ENCODE assay signal across 13 mouse cellular contexts in the genomic region with DNA sequence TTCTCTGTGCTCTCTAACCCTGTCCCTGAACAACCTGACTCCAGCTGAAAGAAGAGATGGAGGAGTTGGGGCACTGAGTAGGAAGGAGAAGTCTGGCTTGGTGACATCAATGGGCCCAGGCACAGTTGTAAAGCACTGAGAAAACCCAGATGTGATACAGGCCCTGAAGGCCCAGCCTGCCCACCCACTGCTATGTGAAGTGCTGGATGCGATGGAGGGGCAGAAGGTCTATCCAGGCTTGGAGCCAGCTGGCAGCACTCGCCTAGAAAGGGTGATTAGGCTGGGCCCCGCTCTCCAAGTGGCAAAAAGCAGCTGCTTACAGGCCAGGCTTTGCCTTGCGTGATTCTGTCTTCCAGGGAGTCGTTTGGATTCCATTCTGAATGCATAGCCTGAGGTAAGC. TPM values are rescaled to one million over a fixed set of nuclear protein-coding genes. Genes with fewer than 3 reads are reported as not detected.
A peak's percentile ranks its signal among the peaks of the same experiment; 100 is the strongest.
DNase-seq lines count a peak whose midpoint lies in the region; ATAC-seq and TF ChIP-seq lines count a peak whose summit lies in the region.
"Had no signal": no experiment of that assay in that cellular context is flagged by ENCODE, and none has a peak within 500 bp of the region (broad histone marks: within the 10 kb centered on the region; RNA-seq: fewer than 3 reads in every experiment).

No protein-coding gene starts in this region.

- peak; percentile 44; the same call in 1 of the 2 replicates for ATAC-seq in forebrain, embryonic 14.5 days
- ATAC-seq in forebrain, embryonic 12.5 days (ENCODE audit: low FRiP score) = no peak
- ATAC-seq in neural tube, embryonic 13.5 days (ENCODE audit: low read depth) = peak; percentile 40; the same call in 1 of the 2 replicates
- ATAC-seq in neural tube, embryonic 15.5 days (ENCODE audit: low FRiP score) = no peak
- peak; percentile 62 for ATAC-seq in hindbrain, postnatal 0 days
- no peak for ATAC-seq in megakaryocyte progenitor cell, adult 5-6 weeks (replicated peaks; ENCODE audit: poor library complexity)
- ATAC-seq: CD4-positive, CD25-positive, alpha-beta regulatory T cell, adult 4 months; inflammation-experienced regulatory T-cells, adult 6 months had no signal

- DNase-seq in forebrain, embryonic 14.5 days (ENCODE audit: low spot score) = peak; percentile 42
- peak; percentile 42 for DNase-seq in kidney, postnatal 10 days
- no peak for DNase-seq in kidney, adult 11 months
- DNase-seq in hindbrain, postnatal 0 days (ENCODE audit: low spot score) = peak; percentile 68
- DNase-seq: adrenal gland, postnatal 36 days; gastrocnemius, postnatal 14 days; liver, embryonic 13.5 days had no signal

- no peaks in the 10 kb centered on the region for H3K4me1 ChIP-seq in forebrain, embryonic 14.5 days (ENCODE audit: control insufficient read depth, insufficient read depth, low read length)
- no peaks in the 10 kb centered on the region for H3K4me1 ChIP-seq in forebrain, embryonic 12.5 days
- H3K4me1 ChIP-seq in neural tube, embryonic 13.5 days (replicated peaks) = no peaks in the 10 kb centered on the region
- H3K4me1 ChIP-seq in neural tube, embryonic 15.5 days = no peaks in the 10 kb centered on the region
- no peaks in the 10 kb centered on the region for H3K4me1 ChIP-seq in hindbrain, postnatal 0 days (ENCODE audit: insufficient read depth, low read length)
- H3K4me1 ChIP-seq: liver, embryonic 13.5 days had no signal

- no peak for TF ChIP-seq CTCF in hindbrain, postnatal 0 days (IDR thresholded peaks at IDR 0.05; ENCODE audit: low read depth)

- no peak overlapping the region for H3K9ac ChIP-seq in forebrain, embryonic 14.5 days (ENCODE audit: low read length)
- no peak overlapping the region for H3K9ac ChIP-seq in forebrain, embryonic 12.5 days
- no peak overlapping the region for H3K9ac ChIP-seq in neural tube, embryonic 13.5 days
- no peak overlapping the region for H3K9ac ChIP-seq in neural tube, embryonic 15.5 days (replicated peaks)
- H3K9ac ChIP-seq in hindbrain, postnatal 0 days (replicated peaks; ENCODE audit: low read length) = no peak overlapping the region
- H3K9ac ChIP-seq: liver, embryonic 13.5 days had no signal

- H3K36me3 ChIP-seq in forebrain, embryonic 14.5 days (ENCODE audit: control insufficient read depth, insufficient read depth, low read length) = no peaks in the 10 kb centered on the region
- no peaks in the 10 kb centered on the region for H3K36me3 ChIP-seq in forebrain, embryonic 12.5 days (replicated peaks)
- H3K36me3 ChIP-seq in neural tube, embryonic 13.5 days = no peaks in the 10 kb centered on the region
- H3K36me3 ChIP-seq in neural tube, embryonic 15.5 days = no peaks in the 10 kb centered on the region
- no peaks in the 10 kb centered on the region for H3K36me3 ChIP-seq in hindbrain, postnatal 0 days (ENCODE audit: insufficient read depth, low read length)
- H3K36me3 ChIP-seq: liver, embryonic 13.5 days had no signal

- no peak overlapping the region for H3K27ac ChIP-seq in forebrain, embryonic 14.5 days (ENCODE audit: low read depth, low read length)
- H3K27ac ChIP-seq in forebrain, embryonic 12.5 days = no peak overlapping the region
- H3K27ac ChIP-seq in neural tube, embryonic 13.5 days (replicated peaks) = no peak overlapping the region
- H3K27ac ChIP-seq in neural tube, embryonic 15.5 days (replicated peaks) = no peak overlapping the region
- no peak overlapping the region for H3K27ac ChIP-seq in hindbrain, postnatal 0 days
- H3K27ac ChIP-seq: liver, embryonic 13.5 days had no signal

- H3K9me3 ChIP-seq in forebrain, embryonic 14.5 days (replicated peaks; ENCODE audit: control insufficient read depth, low read length) = no peaks in the 10 kb centered on the region
- no peaks in the 10 kb centered on the region for H3K9me3 ChIP-seq in forebrain, embryonic 12.5 days
- no peaks in the 10 kb centered on the region for H3K9me3 ChIP-seq in neural tube, embryonic 13.5 days
- H3K9me3 ChIP-seq in neural tube, embryonic 15.5 days (replicated peaks) = no peaks in the 10 kb centered on the region
- no peaks in the 10 kb centered on the region for H3K9me3 ChIP-seq in hindbrain, postnatal 0 days (ENCODE audit: low read length)
- H3K9me3 ChIP-seq: liver, embryonic 13.5 days had no signal

- H3K27me3 ChIP-seq in forebrain, embryonic 14.5 days (replicated peaks; ENCODE audit: control insufficient read depth, insufficient read depth, low read length) = no peaks in the 10 kb centered on the region
- H3K27me3 ChIP-seq in forebrain, embryonic 12.5 days = no peaks in the 10 kb centered on the region
- no peaks in the 10 kb centered on the region for H3K27me3 ChIP-seq in neural tube, embryonic 13.5 days
- no peaks in the 10 kb centered on the region for H3K27me3 ChIP-seq in neural tube, embryonic 15.5 days (replicated peaks)
- no peaks in the 10 kb centered on the region for H3K27me3 ChIP-seq in hindbrain, postnatal 0 days (ENCODE audit: insufficient read depth, low read length)
- H3K27me3 ChIP-seq: liver, embryonic 13.5 days had no signal

- no peak overlapping the region for H3K4me2 ChIP-seq in forebrain, embryonic 14.5 days (ENCODE audit: low read length)
- H3K4me2 ChIP-seq in forebrain, embryonic 12.5 days = no peak overlapping the region
- H3K4me2 ChIP-seq in neural tube, embryonic 13.5 days = no peak overlapping the region
- no peak overlapping the region for H3K4me2 ChIP-seq in neural tube, embryonic 15.5 days
- no peak overlapping the region for H3K4me2 ChIP-seq in hindbrain, postnatal 0 days (ENCODE audit: low read depth, low read length)
- H3K4me2 ChIP-seq: liver, embryonic 13.5 days had no signal

- no peak overlapping the region for H3K4me3 ChIP-seq in forebrain, embryonic 14.5 days (ENCODE audit: low read depth, low read length)
- H3K4me3 ChIP-seq in forebrain, embryonic 12.5 days (replicated peaks) = no peak overlapping the region
- no peak overlapping the region for H3K4me3 ChIP-seq in neural tube, embryonic 13.5 days
- no peak overlapping the region for H3K4me3 ChIP-seq in neural tube, embryonic 15.5 days (replicated peaks)
- no peak overlapping the region for H3K4me3 ChIP-seq in hindbrain, postnatal 0 days (ENCODE audit: low read length)
- H3K4me3 ChIP-seq: liver, embryonic 13.5 days had no signal

- 59% methylated on average over 5 of the region's 5 CpGs for WGBS in forebrain, embryonic 14.5 days
- WGBS in forebrain, embryonic 12.5 days = 73% methylated on average over 5 of the region's 5 CpGs
- 68% methylated on average over 5 of the region's 5 CpGs for WGBS in neural tube, embryonic 13.5 days
- WGBS in neural tube, embryonic 15.5 days = 61% methylated on average over 5 of the region's 5 CpGs
- 40% methylated on average over 5 of the region's 5 CpGs for WGBS in hindbrain, postnatal 0 days

RNA-seq across cellular contexts. Expression of a gene that starts 44.4 kb away (rescaled TPM):
- polyA plus RNA-seq in forebrain, embryonic 14.5 days (2014; fragmentation: Nextera tagmentation; extraction: Ambion mirVana) = 0.52 and 0.94 TPM in 2 replicates
- polyA plus RNA-seq in forebrain, embryonic 12.5 days (2016; fragmentation: Nextera tagmentation; extraction: Ambion mirVana) = 0.13 and 0.14 TPM in 2 replicates
- polyA plus RNA-seq in neural tube, embryonic 13.5 days (2015; fragmentation: Nextera tagmentation; extraction: Ambion mirVana) = 1.8 and 2.0 TPM in 2 replicates
- 2.9 and 4.4 TPM in 2 replicates for polyA plus RNA-seq in neural tube, embryonic 15.5 days (2015; fragmentation: Nextera tagmentation; extraction: Ambion mirVana)
- total RNA-seq in hindbrain, postnatal 0 days (2014; rRNA removed) = 7.2 and 9.5 TPM in 2 replicates
- polyA plus RNA-seq in hindbrain, postnatal 0 days (2015; fragmentation: Nextera tagmentation; extraction: Ambion mirVana) = 3.6 TPM in 2 replicates
- total RNA-seq in megakaryocyte progenitor cell, adult 5-6 weeks (2015) = 0.12 TPM in 1 of 2 replicates, not detected in the other
- total RNA-seq in megakaryocyte progenitor cell, adult 5-6 weeks (2017) = 0.04 TPM in 1 of 2 replicates, not detected in the other
- polyA plus RNA-seq: CD4-positive, CD25-positive, alpha-beta regulatory T cell, adult 4 months; liver, embryonic 13.5 days had no signal

RNA-seq across cellular contexts. Expression of a gene that starts 60.0 kb away (rescaled TPM):
- 71.8 and 83.0 TPM in 2 replicates for polyA plus RNA-seq in forebrain, embryonic 14.5 days (2014; fragmentation: Nextera tagmentation; extraction: Ambion mirVana)
- polyA plus RNA-seq in forebrain, embryonic 12.5 days (2016; fragmentation: Nextera tagmentation; extraction: Ambion mirVana) = 189 and 190 TPM in 2 replicates
- 33.4 and 42.1 TPM in 2 replicates for polyA plus RNA-seq in neural tube, embryonic 13.5 days (2015; fragmentation: Nextera tagmentation; extraction: Ambion mirVana)
- polyA plus RNA-seq in neural tube, embryonic 15.5 days (2015; fragmentation: Nextera tagmentation; extraction: Ambion mirVana) = 25.7 and 66.8 TPM in 2 replicates
- total RNA-seq in hindbrain, postnatal 0 days (2014; rRNA removed) = 41.0 and 43.0 TPM in 2 replicates
- polyA plus RNA-seq in hindbrain, postnatal 0 days (2015; fragmentation: Nextera tagmentation; extraction: Ambion mirVana) = 27.7 and 28.4 TPM in 2 replicates
- 66.1 and 75.7 TPM in 2 replicates for total RNA-seq in megakaryocyte progenitor cell, adult 5-6 weeks (2015)
- 289 and 346 TPM in 2 replicates for total RNA-seq in megakaryocyte progenitor cell, adult 5-6 weeks (2017)

Comparison
In these comparisons a context has a peak if more than half of its experiments do, and no peak if none do; other contexts are left out.
1. ATAC-seq: peak in forebrain, embryonic 14.5 days (single experiment), neural tube, embryonic 13.5 days (single experiment) and hindbrain, postnatal 0 days (single experiment); none in forebrain, embryonic 12.5 days (single experiment), neural tube, embryonic 15.5 days (single experiment) and megakaryocyte progenitor cell, adult 5-6 weeks (single experiment).